Mouse (Mus musculus): ENCODE results near the gene Slc5a8. TPM values are rescaled to one million over a fixed set of nuclear protein-coding genes. Genes with fewer than 3 reads are reported as not detected.

Gene Slc5a8
- 0.06 TPM for polyA plus RNA-seq (2017; shearing (Covaris generic))

GRCm38 (mm10) chr10:88885632-88886090 is at the start of gene Slc5a8:
Slc5a8 (plus strand) TSS chr10:88885992.

Other genes with a start within 250 kb of the Slc5a8 start
- 0.34 TPM for gene Spic, start 201.0 kb upstream of the Slc5a8 start, polyA plus RNA-seq (2017; shearing (Covaris generic))
- 62.5 TPM for gene Arl1, start 155.1 kb upstream of the Slc5a8 start, polyA plus RNA-seq (2017; shearing (Covaris generic))
- gene Utp20, start 59.2 kb upstream of the Slc5a8 start, polyA plus RNA-seq (2017; shearing (Covaris generic)), result 22.8 TPM

Measured in effector memory CD4-positive, alpha-beta T cell, adult 5 months (primary cell).